Mouse (Mus musculus): ENCODE results near the gene Pds5a. TPM values are rescaled to one million over a fixed set of nuclear protein-coding genes. Genes with fewer than 3 reads are reported as not detected.

Pds5a gene
- polyA plus RNA-seq, 1 experiment from 2014 or later: 95.5 TPM

DNA sequence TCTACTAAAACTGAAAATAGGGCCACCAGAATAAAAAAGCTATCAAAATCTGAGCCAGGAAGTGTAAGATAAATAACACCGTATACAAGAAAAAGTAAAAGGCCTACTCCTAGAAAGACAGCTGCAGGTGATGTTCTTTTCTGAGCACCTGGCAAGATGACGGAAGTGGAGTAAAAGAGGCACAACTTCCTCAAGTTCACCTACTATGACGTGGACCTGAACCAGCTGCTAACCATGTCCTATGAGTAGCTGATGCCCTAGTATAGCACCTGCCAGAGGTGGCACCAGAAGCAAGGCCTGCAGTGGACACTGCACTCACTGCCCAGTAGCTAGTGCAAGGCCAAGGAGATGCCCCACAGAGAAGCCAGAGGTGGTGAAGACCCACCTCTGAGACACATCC lies 9.3 kb downstream of the Pds5a start:
- peaks cover 16% of the 10 kb centered on the region; the same call in 1 of the 2 replicates for H3K36me3 ChIP-seq
- no peaks in the 10 kb centered on the region for H3K9me3 ChIP-seq
- no peak overlapping the region for H3K4me3 ChIP-seq
- no peak overlapping the region for H3K9ac ChIP-seq
- no peak overlapping the region for H3K4me2 ChIP-seq (replicated peaks)
- no peaks in the 10 kb centered on the region for H3K27me3 ChIP-seq (replicated peaks)
- H3K4me1 ChIP-seq: no peaks in the 10 kb centered on the region
- no peak overlapping the region for H3K27ac ChIP-seq
- 95% methylated on average over 3 of the region's 3 CpGs for WGBS
- no peak for ATAC-seq (ENCODE audit: low FRiP score, low read depth)

DNA sequence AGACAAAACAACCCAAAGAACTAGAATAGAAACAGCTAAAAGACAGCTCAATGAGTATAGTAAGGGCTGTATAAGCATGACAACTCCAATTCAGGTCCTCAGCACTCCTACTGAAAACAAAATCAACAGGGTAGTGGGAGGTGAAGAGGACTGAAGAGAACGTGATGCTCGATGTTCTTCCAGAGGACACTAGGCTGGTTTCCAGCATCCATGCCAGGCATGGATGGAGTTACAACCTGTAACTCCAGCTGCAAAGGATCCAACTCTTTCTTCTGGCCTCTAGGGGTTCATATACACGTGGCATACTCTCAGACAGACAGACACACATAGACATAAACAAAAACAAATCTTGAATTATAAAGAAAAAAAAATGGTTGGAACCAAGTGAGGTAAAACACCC lies 11.3 kb downstream of the Pds5a start:
- Histone ChIP-seq H3K4me1 (no peaks in the 10 kb centered on the region), H3K36me3 (peaks cover 5% of the 10 kb centered on the region; the same call in 1 of the 2 replicates), H3K4me2 (replicated peaks) (no peak overlapping the region), H3K9ac (no peak overlapping the region), H3K27ac (no peak overlapping the region), H3K4me3 (no peak overlapping the region), H3K27me3 (replicated peaks) (no peaks in the 10 kb centered on the region), H3K9me3 (no peaks in the 10 kb centered on the region)
- ATAC-seq (ENCODE audit: low FRiP score, low read depth): no peak
- 88% methylated on average over 3 of the region's 3 CpGs for WGBS

DNA sequence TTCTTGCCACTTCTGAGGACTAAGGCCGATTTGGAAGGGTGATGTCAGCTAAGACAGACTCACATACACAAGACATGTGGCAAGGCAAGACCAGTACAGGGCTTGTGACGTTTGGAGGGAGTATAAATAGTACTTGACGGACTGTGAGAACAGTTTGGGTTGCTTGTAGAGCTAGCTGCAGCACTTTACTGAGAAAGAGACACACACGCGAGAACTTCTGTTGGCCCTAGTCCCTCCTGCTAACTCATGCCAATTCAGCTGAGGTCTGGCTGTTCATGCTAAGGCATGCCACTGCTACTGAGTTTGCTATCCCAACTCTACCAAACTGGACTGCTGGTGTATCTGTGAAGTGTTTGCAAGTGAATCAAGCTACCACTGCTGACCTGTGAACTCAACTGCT lies 19.2 kb downstream of the Pds5a start:
- Histone ChIP-seq H3K9ac (no peak overlapping the region), H3K9me3 (no peaks in the 10 kb centered on the region), H3K36me3 (peaks cover 11% of the 10 kb centered on the region; the same call in 1 of the 2 replicates), H3K4me1 (no peaks in the 10 kb centered on the region), H3K27ac (no peak overlapping the region), H3K27me3 (replicated peaks) (no peaks in the 10 kb centered on the region), H3K4me3 (no peak overlapping the region), H3K4me2 (replicated peaks) (no peak overlapping the region)
- no peak for ATAC-seq (ENCODE audit: low FRiP score, low read depth)
- 93% methylated on average over 5 of the region's 5 CpGs for WGBS

DNA sequence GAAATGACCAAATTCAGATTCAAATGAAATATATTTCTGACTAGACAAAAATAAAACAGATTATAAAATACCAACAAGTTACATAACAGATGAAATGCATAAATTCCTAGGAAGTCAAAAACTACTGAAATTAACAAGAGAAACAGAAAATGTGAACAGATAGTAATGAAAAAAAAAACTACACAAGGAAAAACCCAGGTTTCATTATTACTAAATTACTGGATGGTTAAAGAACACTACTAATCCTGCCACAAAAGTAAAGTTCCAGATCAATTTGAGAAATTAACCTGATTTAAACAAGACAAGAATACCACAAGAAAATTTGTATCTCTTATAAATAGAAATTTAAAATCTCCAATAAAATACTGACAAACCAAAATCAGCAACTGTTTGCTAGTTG lies 25.9 kb downstream of the Pds5a start:
- ATAC-seq (ENCODE audit: low FRiP score, low read depth): no peak

DNA sequence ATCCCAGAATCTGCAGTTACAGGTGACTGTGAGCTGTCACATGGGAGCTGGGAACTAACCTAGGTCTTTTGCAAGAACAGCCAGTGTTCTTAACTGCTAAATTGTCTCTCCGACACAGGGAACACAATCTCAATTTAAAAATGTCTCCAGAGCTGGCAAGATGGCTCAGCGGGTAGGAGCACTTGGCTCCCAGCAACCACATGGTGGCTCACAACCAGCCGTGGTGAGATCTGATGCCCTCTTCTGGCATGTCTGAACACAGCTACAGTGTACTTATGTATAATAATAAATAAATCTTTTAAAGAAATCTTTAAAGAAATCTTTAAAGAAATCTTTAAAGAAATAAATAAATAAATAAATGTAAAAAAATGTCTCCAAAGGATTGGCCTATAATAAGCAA lies 30.4 kb downstream of the Pds5a start:
- no peaks in the 10 kb centered on the region for H3K4me1 ChIP-seq
- no peak overlapping the region for H3K27ac ChIP-seq
- H3K36me3 ChIP-seq: peaks cover 4% of the 10 kb centered on the region; the same call in 1 of the 2 replicates
- no peaks in the 10 kb centered on the region for H3K9me3 ChIP-seq
- ATAC-seq (ENCODE audit: low FRiP score, low read depth): no peak
- H3K4me3 ChIP-seq: no peak overlapping the region
- H3K9ac ChIP-seq: no peak overlapping the region
- H3K27me3 ChIP-seq (replicated peaks): no peaks in the 10 kb centered on the region
- H3K4me2 ChIP-seq (replicated peaks): no peak overlapping the region
- WGBS: 88% methylated on average over 3 of the region's 3 CpGs

More for the DNA sequence above, 25.9 kb downstream of the Pds5a start:
- no peaks in the 10 kb centered on the region for H3K4me1 ChIP-seq
- no peak overlapping the region for H3K4me3 ChIP-seq
- H3K27me3 ChIP-seq (replicated peaks): no peaks in the 10 kb centered on the region
- H3K27ac ChIP-seq: no peak overlapping the region
- no peak overlapping the region for H3K9ac ChIP-seq
- no peak overlapping the region for H3K4me2 ChIP-seq (replicated peaks)
- H3K36me3 ChIP-seq: 0 out of 2 replicates have a peak, but pooled peaks cover 4% of the 10 kb centered on the region
- no peaks in the 10 kb centered on the region for H3K9me3 ChIP-seq

DNA sequence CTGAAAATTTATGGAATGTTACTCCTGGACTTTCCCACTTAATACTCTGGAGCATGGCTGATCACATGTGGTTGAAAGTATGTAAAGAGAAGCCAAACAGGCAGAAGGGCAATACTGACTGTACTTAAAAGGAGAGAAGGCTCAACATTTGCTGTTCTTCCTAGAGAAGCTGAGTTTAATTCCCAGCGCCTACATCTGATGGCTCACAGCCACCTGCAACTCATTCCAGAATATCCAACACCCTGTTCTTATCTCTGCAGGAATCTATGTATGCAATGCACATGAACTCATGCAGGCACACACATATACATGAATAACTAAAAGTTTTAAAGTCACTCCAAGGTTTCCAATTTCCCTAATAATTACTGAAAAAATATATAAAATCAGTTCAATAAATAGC lies 32.7 kb downstream of the Pds5a start:
- WGBS: 88% methylated on average over 1 of the region's 1 CpGs
- no peaks in the 10 kb centered on the region for H3K27me3 ChIP-seq (replicated peaks)
- H3K27ac ChIP-seq: no peak overlapping the region
- H3K4me1 ChIP-seq: no peaks in the 10 kb centered on the region
- no peak overlapping the region for H3K4me2 ChIP-seq (replicated peaks)
- no peaks in the 10 kb centered on the region for H3K9me3 ChIP-seq
- H3K36me3 ChIP-seq: peaks cover 4% of the 10 kb centered on the region; the same call in 1 of the 2 replicates
- no peak overlapping the region for H3K4me3 ChIP-seq
- ATAC-seq (ENCODE audit: low FRiP score, low read depth): no peak
- H3K9ac ChIP-seq: no peak overlapping the region

DNA sequence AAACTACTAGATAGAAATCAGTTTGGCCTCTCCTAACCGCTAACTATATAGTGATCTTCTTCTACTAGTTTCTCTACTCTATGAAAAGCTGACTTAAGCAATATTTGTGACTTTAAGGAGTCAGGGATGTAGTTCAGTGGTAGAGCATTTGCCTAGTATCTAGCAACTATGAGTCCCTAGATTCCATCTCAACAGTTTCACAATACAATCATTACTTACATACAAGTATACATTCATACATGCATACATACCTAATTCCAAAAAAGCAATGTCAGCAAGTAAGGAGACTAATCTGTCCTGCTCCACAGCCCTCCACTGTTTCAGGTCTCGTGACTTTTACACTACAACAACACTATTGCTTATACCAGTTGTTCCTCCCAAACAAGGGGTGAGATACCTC lies 36.1 kb downstream of the Pds5a start:
- Histone ChIP-seq H3K4me2 (replicated peaks) (no peak overlapping the region), H3K9ac (no peak overlapping the region), H3K27ac (no peak overlapping the region), H3K4me3 (no peak overlapping the region), H3K27me3 (replicated peaks) (no peaks in the 10 kb centered on the region), H3K9me3 (no peaks in the 10 kb centered on the region), H3K4me1 (no peaks in the 10 kb centered on the region), H3K36me3 (peaks cover 16% of the 10 kb centered on the region)
- WGBS: 96% methylated on average over 2 of the region's 2 CpGs
- no peak for ATAC-seq (ENCODE audit: low FRiP score, low read depth)

DNA sequence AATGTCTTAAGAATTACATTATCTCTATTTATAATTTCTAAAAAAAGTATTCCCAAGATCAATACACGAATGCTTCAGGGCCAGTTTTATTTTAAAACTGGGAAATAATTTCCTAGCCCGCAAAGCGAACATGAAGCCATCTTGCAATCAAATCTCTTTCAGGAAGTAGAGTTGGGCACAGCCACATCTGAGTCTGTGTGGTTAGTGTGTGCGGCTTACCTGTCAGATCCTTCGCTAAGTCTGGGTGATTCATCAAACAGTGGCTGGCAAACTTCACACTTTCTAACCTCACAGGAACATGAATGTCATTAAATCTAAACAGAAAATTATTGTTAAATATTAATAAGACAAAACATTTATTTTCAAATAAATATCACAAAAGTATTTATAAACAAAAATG lies 44.3 kb downstream of the Pds5a start:
- Histone ChIP-seq H3K9me3 (no peaks in the 10 kb centered on the region), H3K4me1 (no peaks in the 10 kb centered on the region), H3K9ac (no peak overlapping the region), H3K36me3 (peaks cover 56% of the 10 kb centered on the region), H3K4me3 (no peak overlapping the region), H3K27me3 (replicated peaks) (no peaks in the 10 kb centered on the region), H3K4me2 (replicated peaks) (no peak overlapping the region), H3K27ac (no peak overlapping the region)
- no peak for ATAC-seq (ENCODE audit: low FRiP score, low read depth)
- WGBS: 97% methylated on average over 5 of the region's 5 CpGs

DNA sequence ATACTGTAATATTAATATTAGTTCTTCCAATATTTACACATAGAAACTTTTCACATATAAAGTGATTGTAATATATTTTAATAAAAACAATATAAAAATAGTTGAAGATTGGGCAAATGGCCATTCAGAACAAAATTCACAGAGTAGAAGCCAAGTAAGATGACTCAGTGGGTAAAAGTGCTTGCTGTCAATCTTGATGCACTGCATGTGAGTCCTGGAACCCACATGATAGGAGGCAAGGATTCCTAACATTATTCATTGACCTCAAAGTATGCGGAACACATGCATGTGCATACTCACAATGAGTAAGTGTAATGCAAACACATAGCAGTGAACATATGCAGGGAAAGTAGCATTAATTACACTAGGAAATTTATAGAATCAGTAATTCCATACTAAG lies 59.2 kb downstream of the Pds5a start:
- H3K9ac ChIP-seq: no peak overlapping the region
- no peak overlapping the region for H3K27ac ChIP-seq
- H3K4me2 ChIP-seq (replicated peaks): no peak overlapping the region
- 97% methylated on average over 1 of the region's 1 CpGs for WGBS
- H3K4me3 ChIP-seq: no peak overlapping the region
- H3K36me3 ChIP-seq: peaks cover 52% of the 10 kb centered on the region
- no peaks in the 10 kb centered on the region for H3K4me1 ChIP-seq
- H3K27me3 ChIP-seq (replicated peaks): no peaks in the 10 kb centered on the region
- no peak for ATAC-seq (ENCODE audit: low FRiP score, low read depth)
- H3K9me3 ChIP-seq: no peaks in the 10 kb centered on the region

DNA sequence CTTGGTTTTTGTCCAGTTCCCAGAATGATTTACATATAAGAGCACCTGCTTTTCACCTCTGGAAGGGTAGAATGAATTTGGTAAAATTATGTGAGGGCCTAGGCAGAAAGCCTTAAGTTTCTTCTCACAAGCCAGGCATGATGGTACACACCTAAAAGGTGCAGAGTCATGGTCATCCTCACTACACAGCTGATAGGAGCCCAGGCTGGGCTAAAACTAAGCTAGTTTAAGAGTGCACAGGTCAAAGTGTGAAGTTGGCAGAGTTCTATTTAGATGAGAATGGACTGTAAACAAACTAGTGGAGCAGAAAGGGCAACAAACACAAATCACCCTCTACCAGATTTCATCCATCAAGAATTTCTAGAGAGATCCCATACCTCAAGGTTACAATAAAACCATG lies 73.7 kb downstream of the Pds5a start:
- Histone ChIP-seq H3K9ac (no peak overlapping the region), H3K36me3 (peaks cover 39% of the 10 kb centered on the region), H3K27ac (no peak overlapping the region), H3K4me2 (replicated peaks) (no peak overlapping the region), H3K27me3 (replicated peaks) (no peaks in the 10 kb centered on the region), H3K4me3 (no peak overlapping the region), H3K9me3 (no peaks in the 10 kb centered on the region), H3K4me1 (no peaks in the 10 kb centered on the region)
- ATAC-seq (ENCODE audit: low FRiP score, low read depth): no peak

DNA sequence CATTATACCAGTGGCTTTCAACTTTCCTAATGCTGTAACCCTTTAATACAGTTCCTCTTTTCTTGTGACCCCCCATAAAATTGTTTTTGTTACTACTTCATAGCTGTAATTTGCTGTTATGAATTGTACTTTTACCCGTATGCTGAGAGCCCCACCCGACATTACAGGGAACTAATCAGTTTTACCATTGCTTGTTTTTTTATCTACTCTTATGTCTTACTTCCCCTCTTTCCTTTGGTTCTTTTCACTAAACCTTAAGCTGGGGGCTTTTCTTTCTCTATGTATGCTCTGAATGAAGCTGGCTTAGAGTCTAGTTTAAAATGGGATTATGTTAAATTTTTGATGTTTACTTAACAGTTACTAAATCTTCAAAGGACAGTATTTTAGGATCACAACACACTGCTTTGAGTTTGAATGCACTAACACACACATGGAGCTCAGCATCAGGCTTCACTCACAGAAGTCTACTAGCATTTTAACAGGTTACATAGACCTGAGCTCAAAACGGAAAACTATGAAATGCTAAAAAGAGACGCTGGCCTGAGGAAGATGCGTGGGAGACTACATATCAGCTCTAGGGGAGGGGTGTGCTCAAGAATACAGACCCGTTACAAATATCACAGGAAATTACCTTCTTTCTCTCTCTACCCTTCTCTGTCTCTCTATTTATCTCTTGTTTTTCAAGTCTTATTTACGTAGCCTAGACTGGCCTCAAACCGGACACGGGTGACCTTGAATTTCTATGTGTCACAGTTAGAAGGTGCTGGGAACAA lies 84.7 kb downstream of the Pds5a start:
- Histone ChIP-seq H3K27ac (no peak overlapping the region), H3K4me2 (replicated peaks) (no peak overlapping the region), H3K9ac (no peak overlapping the region), H3K9me3 (no peaks in the 10 kb centered on the region), H3K36me3 (peaks cover 50% of the 10 kb centered on the region), H3K4me1 (no peaks in the 10 kb centered on the region), H3K27me3 (replicated peaks) (no peaks in the 10 kb centered on the region), H3K4me3 (no peak overlapping the region)
- 93% methylated on average over 9 of the region's 9 CpGs for WGBS
- no peak for ATAC-seq (ENCODE audit: low FRiP score, low read depth)

DNA sequence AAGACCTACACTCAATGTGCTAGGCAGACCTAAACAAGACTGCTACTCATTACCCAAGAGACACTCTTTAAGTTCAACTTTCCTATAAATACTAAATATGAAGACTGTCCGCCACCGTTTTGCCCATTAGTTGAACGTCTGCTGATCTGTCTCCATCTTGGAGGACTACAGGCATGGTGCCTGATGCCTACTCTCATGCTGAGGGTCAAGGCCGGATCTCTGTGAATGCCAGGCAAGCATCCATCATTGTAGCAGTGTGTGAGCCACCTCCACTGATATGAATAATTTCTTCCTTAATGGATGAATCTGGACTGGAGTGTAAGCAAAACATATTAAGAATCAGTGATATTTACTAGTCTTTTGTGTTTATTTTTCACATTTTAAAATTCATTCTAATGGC lies 87.5 kb downstream of the Pds5a start:
- no peaks in the 10 kb centered on the region for H3K4me1 ChIP-seq
- H3K9me3 ChIP-seq: no peaks in the 10 kb centered on the region
- no peak for ATAC-seq (ENCODE audit: low FRiP score, low read depth)
- H3K27me3 ChIP-seq (replicated peaks): no peaks in the 10 kb centered on the region
- peaks cover 39% of the 10 kb centered on the region for H3K36me3 ChIP-seq
- H3K4me3 ChIP-seq: no peak overlapping the region
- no peak overlapping the region for H3K27ac ChIP-seq
- no peak overlapping the region for H3K9ac ChIP-seq
- WGBS: 90% methylated on average over 4 of the region's 4 CpGs
- H3K4me2 ChIP-seq (replicated peaks): no peak overlapping the region

DNA sequence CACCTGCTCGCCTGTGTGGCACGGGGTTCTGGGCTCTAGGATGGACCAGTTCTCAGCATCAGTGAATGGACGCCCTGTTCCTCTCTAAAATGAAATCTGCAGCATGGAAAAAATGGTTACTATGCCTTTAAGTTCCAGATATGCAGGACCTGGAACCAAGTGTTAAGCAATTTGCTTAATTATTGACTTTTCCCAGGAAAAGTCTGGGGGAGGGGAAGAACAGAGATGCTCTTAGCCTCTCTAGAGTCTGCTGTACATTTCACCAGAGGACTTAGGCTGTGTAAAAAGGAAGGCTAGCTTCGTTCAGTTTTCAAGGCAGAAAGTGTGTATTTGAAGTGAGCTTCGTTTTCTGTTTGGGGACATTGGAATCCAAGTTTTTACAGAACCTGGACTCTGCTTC lies 88.3 kb downstream of the Pds5a start:
- H3K9me3 ChIP-seq: no peaks in the 10 kb centered on the region
- H3K4me2 ChIP-seq (replicated peaks): no peak overlapping the region
- H3K36me3 ChIP-seq: peaks cover 33% of the 10 kb centered on the region
- H3K27ac ChIP-seq: no peak overlapping the region
- ATAC-seq (ENCODE audit: low FRiP score, low read depth): no peak
- WGBS: 91% methylated on average over 5 of the region's 5 CpGs
- no peak overlapping the region for H3K9ac ChIP-seq
- no peaks in the 10 kb centered on the region for H3K4me1 ChIP-seq
- H3K4me3 ChIP-seq: no peak overlapping the region
- H3K27me3 ChIP-seq (replicated peaks): no peaks in the 10 kb centered on the region
